Mouse (Mus musculus) heart, embryonic 13.5 days (tissue): ENCODE data around the gene Jade2. TPM values are rescaled to one million over a fixed set of nuclear protein-coding genes. Genes with fewer than 3 reads are reported as not detected.

Source experiments
- ATAC-seq: fragments of 200-750 bp; cut with Nextera tagmentation; 2 replicates; pipeline ENCODE4 v1.8.0; 2017; ENCODE audit warnings: moderate TSS enrichment; ENCODE audit not compliant: insufficient number of reproducible peaks, low FRiP score, low TSS enrichment; ENCODE audit errors: extremely low read depth
- H3K27ac ChIP-seq: fragments of 300-500 bp; sonication (generic); replicated peaks from 2 replicates; pipeline ENCODE4 v1.5.1; 2015; ENCODE audit warnings: moderate library complexity, mild to moderate bottlenecking, inconsistent platforms
- H3K27me3 ChIP-seq: fragments of 300-500 bp; sonication (generic); replicated peaks from 2 replicates; pipeline ENCODE4 v1.6.1; 2015; ENCODE audit warnings: mild to moderate bottlenecking, inconsistent platforms
- H3K36me3 ChIP-seq: fragments of 300-500 bp; sonication (generic); 2 replicates; pipeline ENCODE4 v1.6.1; 2015; ENCODE audit warnings: mild to moderate bottlenecking, inconsistent platforms
- H3K4me1 ChIP-seq: fragments of 300-500 bp; sonication (generic); 2 replicates; pipeline ENCODE4 v1.6.1; 2015; ENCODE audit warnings: inconsistent platforms
- H3K4me2 ChIP-seq: fragments of 300-500 bp; sonication (generic); 2 replicates; pipeline ENCODE4 v1.6.1; 2015; ENCODE audit warnings: inconsistent platforms, mild to moderate bottlenecking, moderate library complexity
- H3K4me3 ChIP-seq: fragments of 300-500 bp; sonication (generic); 2 replicates; pipeline ENCODE4 v1.5.1; 2015; ENCODE audit warnings: moderate library complexity, mild to moderate bottlenecking, inconsistent platforms
- H3K9ac ChIP-seq: fragments of 300-500 bp; sonication (generic); 2 replicates; pipeline ENCODE4 v1.6.1; 2015; ENCODE audit warnings: inconsistent platforms, mild to moderate bottlenecking, moderate library complexity
- H3K9me3 ChIP-seq: fragments of 300-500 bp; sonication (generic); 2 replicates; pipeline ENCODE4 v1.6.1; 2016; ENCODE audit warnings: inconsistent platforms
- WGBS: fragments of 180-500 bp; shearing (Covaris S2); methylation state at CpG from one replicate; pipeline ENCODE4 v1.1.7; 2015; ENCODE audit warnings: mixed read lengths; 5-methylcytosine and 5-hydroxymethylcytosine counted together
- polyA plus RNA-seq: library from polyadenylated mRNA; unstranded; fragments of >200 nt; fragmentation: Nextera tagmentation; extraction: Ambion mirVana; gene quantifications from 2 replicates; pipeline ENCODE4 v1.2.1, GENCODE M21; 2015

Gene Jade2
- polyA plus RNA-seq, 1 experiment from 2014 or later, result 0.78 TPM

- Histone ChIP-seq H3K4me1 (peaks cover 15% of the 10 kb centered on the region; the same call in 1 of the 2 replicates), H3K9me3 (no peaks in the 10 kb centered on the region), H3K4me2 (no peak overlapping the region), H3K27ac (no peak overlapping the region), H3K36me3 (no peaks in the 10 kb centered on the region), H3K9ac (no peak overlapping the region), H3K4me3 (no peak overlapping the region), H3K27me3 (no peaks in the 10 kb centered on the region)
- ATAC-seq, result no peak
Observed at GRCm38 (mm10) chr11:51843898-51844297, 13.6 kb downstream of the Jade2 start.

- H3K27ac ChIP-seq, result no peak overlapping the region
- no peaks in the 10 kb centered on the region for H3K9me3 ChIP-seq
- H3K4me2 ChIP-seq, result no peak overlapping the region
- no peaks in the 10 kb centered on the region for H3K36me3 ChIP-seq
- ATAC-seq, result no peak
- 63% methylated on average over 4 of the region's 4 CpGs for WGBS
- no peak overlapping the region for H3K4me3 ChIP-seq
- H3K27me3 ChIP-seq, result no peaks in the 10 kb centered on the region
- no peak overlapping the region for H3K9ac ChIP-seq
- peaks cover 15% of the 10 kb centered on the region; the same call in 1 of the 2 replicates for H3K4me1 ChIP-seq
Observed at GRCm38 (mm10) chr11:51843168-51843567, 14.3 kb downstream of the Jade2 start.

- ATAC-seq, result no peak
- no peak overlapping the region for H3K4me3 ChIP-seq
- no peak overlapping the region for H3K9ac ChIP-seq
- 58% methylated on average over 9 of the region's 9 CpGs for WGBS
- no peak overlapping the region for H3K4me2 ChIP-seq
- no peaks in the 10 kb centered on the region for H3K36me3 ChIP-seq
- no peaks in the 10 kb centered on the region for H3K9me3 ChIP-seq
- no peak overlapping the region for H3K27ac ChIP-seq
- H3K27me3 ChIP-seq, result no peaks in the 10 kb centered on the region
- H3K4me1 ChIP-seq, result peaks cover 15% of the 10 kb centered on the region; the same call in 1 of the 2 replicates
Observed at GRCm38 (mm10) chr11:51841149-51841548, 16.3 kb downstream of the Jade2 start.

- H3K27ac ChIP-seq, result no peak overlapping the region
- no peaks in the 10 kb centered on the region for H3K9me3 ChIP-seq
- no peak overlapping the region for H3K4me2 ChIP-seq
- 43% methylated on average over 9 of the region's 9 CpGs for WGBS
- no peak overlapping the region for H3K9ac ChIP-seq
- peaks cover 15% of the 10 kb centered on the region; the same call in 1 of the 2 replicates for H3K4me1 ChIP-seq
- H3K4me3 ChIP-seq, result no peak overlapping the region
- no peaks in the 10 kb centered on the region for H3K27me3 ChIP-seq
- no peak for ATAC-seq
- no peaks in the 10 kb centered on the region for H3K36me3 ChIP-seq
Observed at GRCm38 (mm10) chr11:51840657-51841056, 16.8 kb downstream of the Jade2 start.

- Histone ChIP-seq H3K4me1 (peaks cover 15% of the 10 kb centered on the region; the same call in 1 of the 2 replicates), H3K4me3 (no peak overlapping the region), H3K9ac (no peak overlapping the region), H3K9me3 (no peaks in the 10 kb centered on the region), H3K4me2 (no peak overlapping the region), H3K27me3 (no peaks in the 10 kb centered on the region), H3K27ac (no peak overlapping the region), H3K36me3 (no peaks in the 10 kb centered on the region)
- ATAC-seq, result no peak
- 87% methylated on average over 11 of the region's 11 CpGs for WGBS
Observed at GRCm38 (mm10) chr11:51839973-51840372, 17.5 kb downstream of the Jade2 start.

- H3K9ac ChIP-seq, result no peak overlapping the region
- H3K9me3 ChIP-seq, result no peaks in the 10 kb centered on the region
- H3K27me3 ChIP-seq, result no peaks in the 10 kb centered on the region
- H3K4me3 ChIP-seq, result no peak overlapping the region
- no peak overlapping the region for H3K27ac ChIP-seq
- no peaks in the 10 kb centered on the region for H3K36me3 ChIP-seq
- 75% methylated on average over 2 of the region's 2 CpGs for WGBS
- H3K4me1 ChIP-seq, result peaks cover 9% of the 10 kb centered on the region; the same call in 1 of the 2 replicates
- H3K4me2 ChIP-seq, result no peak overlapping the region
- no peak for ATAC-seq
Observed at GRCm38 (mm10) chr11:51839106-51839505, 18.3 kb downstream of the Jade2 start.

- Histone ChIP-seq H3K4me2 (no peak overlapping the region), H3K4me3 (no peak overlapping the region), H3K27me3 (no peaks in the 10 kb centered on the region), H3K9me3 (no peaks in the 10 kb centered on the region), H3K9ac (no peak overlapping the region), H3K27ac (no peak overlapping the region), H3K4me1 (peaks cover 11% of the 10 kb centered on the region; the same call in 1 of the 2 replicates), H3K36me3 (no peaks in the 10 kb centered on the region)
- WGBS, result 62% methylated on average over 8 of the region's 8 CpGs
- ATAC-seq, result no peak
Observed at GRCm38 (mm10) chr11:51837164-51838153, 20.0 kb downstream of the Jade2 start.

GRCm38 (mm10) chr11:51836506-51836905 lies 20.9 kb downstream of the Jade2 start:
- H3K27me3 ChIP-seq, result no peaks in the 10 kb centered on the region
- no peak overlapping the region for H3K4me2 ChIP-seq
- peaks cover 13% of the 10 kb centered on the region; the same call in 1 of the 2 replicates for H3K4me1 ChIP-seq
- H3K4me3 ChIP-seq, result no peak overlapping the region
- no peak overlapping the region for H3K27ac ChIP-seq
- 81% methylated on average over 6 of the region's 6 CpGs for WGBS
- H3K9me3 ChIP-seq, result no peaks in the 10 kb centered on the region
- no peaks in the 10 kb centered on the region for H3K36me3 ChIP-seq
- no peak for ATAC-seq
- no peak overlapping the region for H3K9ac ChIP-seq

GRCm38 (mm10) chr11:51835598-51835997 lies 21.9 kb downstream of the Jade2 start:
- Histone ChIP-seq H3K36me3 (no peaks in the 10 kb centered on the region), H3K9ac (no peak overlapping the region), H3K27ac (no peak overlapping the region), H3K9me3 (no peaks in the 10 kb centered on the region), H3K4me1 (peaks cover 5% of the 10 kb centered on the region; the same call in 1 of the 2 replicates), H3K4me2 (no peak overlapping the region), H3K27me3 (no peaks in the 10 kb centered on the region), H3K4me3 (no peak overlapping the region)
- ATAC-seq, result no peak
- 89% methylated on average over 12 of the region's 12 CpGs for WGBS

- WGBS, result 85% methylated on average over 8 of the region's 8 CpGs
- Histone ChIP-seq H3K4me2 (no peak overlapping the region), H3K9ac (no peak overlapping the region)
Observed at GRCm38 (mm10) chr11:51834067-51834411, 23.4 kb downstream of the Jade2 start.

GRCm38 (mm10) chr11:51833393-51834066 lies 23.9 kb downstream of the Jade2 start:
- no peaks in the 10 kb centered on the region for H3K9me3 ChIP-seq
- WGBS, result 81% methylated on average over 10 of the region's 10 CpGs
- no peak overlapping the region for H3K4me2 ChIP-seq
- H3K4me1 ChIP-seq, result peaks cover 3% of the 10 kb centered on the region; the same call in 1 of the 2 replicates
- no peaks in the 10 kb centered on the region for H3K36me3 ChIP-seq
- H3K9ac ChIP-seq, result no peak overlapping the region
- H3K27ac ChIP-seq, result no peak overlapping the region
- H3K4me3 ChIP-seq, result no peak overlapping the region
- H3K27me3 ChIP-seq, result no peaks in the 10 kb centered on the region
- no peak for ATAC-seq

More at GRCm38 (mm10) chr11:51834067-51834411, 23.4 kb downstream of the Jade2 start:
- Histone ChIP-seq H3K4me1 (peaks cover 3% of the 10 kb centered on the region; the same call in 1 of the 2 replicates), H3K36me3 (no peaks in the 10 kb centered on the region), H3K27me3 (no peaks in the 10 kb centered on the region), H3K27ac (no peak overlapping the region), H3K4me3 (no peak overlapping the region), H3K9me3 (no peaks in the 10 kb centered on the region)
- ATAC-seq, result no peak
